Mouse (Mus musculus) forebrain, embryonic 11.5 days (tissue): ENCODE data around the gene Slc35d3. TPM values are rescaled to one million over a fixed set of nuclear protein-coding genes. Genes with fewer than 3 reads are reported as not detected.

Source experiments
- ATAC-seq: fragments of 200-750 bp; cut with Nextera tagmentation; replicated peaks from 2 replicates; pipeline ENCODE4 v1.8.0; 2017; ENCODE audit warnings: moderate TSS enrichment; ENCODE audit not compliant: low FRiP score
- DNase-seq: peaks from one replicate; pipeline ENCODE4 v3.0.0-alpha.2; 2017; ENCODE audit warnings: low spot score
- H3K27ac ChIP-seq: fragments of 300-500 bp; sonication (generic); 2 replicates; pipeline ENCODE4 v1.5.1; 2014; ENCODE audit warnings: low read depth, low read length
- H3K27me3 ChIP-seq: fragments of 300-500 bp; sonication (generic); 2 replicates; pipeline ENCODE4 v1.6.1; 2014; ENCODE audit warnings: mild to moderate bottlenecking, low read length, mixed read lengths; ENCODE audit not compliant: control insufficient read depth, insufficient read depth
- H3K36me3 ChIP-seq: fragments of 300-500 bp; sonication (generic); 2 replicates; pipeline ENCODE4 v1.6.1; 2014; ENCODE audit warnings: mild to moderate bottlenecking, low read length, moderate library complexity, mixed read lengths; ENCODE audit not compliant: control insufficient read depth, insufficient read depth
- H3K4me1 ChIP-seq: fragments of 300-500 bp; sonication (generic); replicated peaks from 2 replicates; pipeline ENCODE4 v1.6.1; 2014; ENCODE audit warnings: low read length, mixed read lengths; ENCODE audit not compliant: control insufficient read depth, insufficient read depth
- H3K4me2 ChIP-seq: fragments of 300-500 bp; sonication (generic); 2 replicates; pipeline ENCODE4 v1.6.1; 2014; ENCODE audit warnings: low read depth, mild to moderate bottlenecking, low read length, moderate library complexity, mixed read lengths; ENCODE audit not compliant: severe bottlenecking
- H3K4me3 ChIP-seq: fragments of 300-500 bp; sonication (generic); 2 replicates; pipeline ENCODE4 v1.5.1; 2014; ENCODE audit warnings: low read depth, low read length
- H3K9ac ChIP-seq: fragments of 300-500 bp; sonication (generic); 2 replicates; pipeline ENCODE4 v1.6.1; 2014; ENCODE audit warnings: low read length
- H3K9me3 ChIP-seq: fragments of 300-500 bp; sonication (generic); 2 replicates; pipeline ENCODE4 v1.6.1; 2016; ENCODE audit warnings: low read length, mixed read lengths; ENCODE audit not compliant: control insufficient read depth
- WGBS: fragments of 180-500 bp; shearing (Covaris S2); extraction: QIAGEN DNeasy Blood & Tissue Kit; methylation state at CpG from one replicate; pipeline ENCODE4 v1.1.7; 2014; 5-methylcytosine and 5-hydroxymethylcytosine counted together
- polyA plus RNA-seq: library from polyadenylated mRNA; unstranded; fragments of >200 nt; fragmentation: Nextera tagmentation; extraction: Ambion mirVana; gene quantifications from 2 replicates; pipeline ENCODE4 v1.2.1, GENCODE M21; 2014

The Slc35d3 gene
- polyA plus RNA-seq, 1 experiment from 2014 or later = 0.52 TPM

DNA sequence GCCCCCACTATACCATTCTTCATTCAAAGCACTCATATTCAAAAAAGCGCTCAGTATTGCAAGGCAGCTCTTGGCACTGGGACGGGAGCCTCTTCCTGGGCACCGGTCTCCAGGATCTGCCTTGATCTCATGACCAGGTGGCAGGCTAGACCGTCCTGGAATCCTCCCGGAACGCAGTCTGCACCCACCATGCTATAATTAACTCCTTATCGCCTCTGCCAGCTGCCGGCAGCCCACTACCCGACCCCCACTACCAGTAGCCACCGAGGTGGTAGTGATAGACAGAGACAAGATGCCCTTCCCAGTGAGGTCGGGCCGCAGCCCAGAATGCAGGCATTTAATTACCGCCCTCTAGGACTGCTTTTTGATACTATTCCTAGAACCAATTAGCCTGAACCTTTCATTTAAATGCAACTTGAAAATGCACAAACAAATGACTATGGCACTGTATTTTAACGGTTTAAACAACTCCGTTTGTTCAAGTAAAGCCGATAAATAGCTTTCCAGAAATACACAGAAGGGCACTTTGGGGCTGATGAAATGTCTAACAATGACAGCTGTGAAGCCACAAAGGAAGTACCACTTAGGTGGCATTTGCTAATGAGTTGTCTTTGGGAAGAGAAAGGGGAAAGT lies 32.4 kb downstream of the Slc35d3 start:
- Histone ChIP-seq H3K9ac (no peak overlapping the region), H3K27me3 (no peaks in the 10 kb centered on the region), H3K9me3 (no peaks in the 10 kb centered on the region), H3K4me1 (no peaks in the 10 kb centered on the region), H3K4me2 (no peak overlapping the region), H3K36me3 (no peaks in the 10 kb centered on the region), H3K4me3 (no peak overlapping the region), H3K27ac (no peak overlapping the region)
- 58% methylated on average over 16 of the region's 16 CpGs for whole genome bisulfite sequencing
- ATAC-seq (no peak), DNase-seq (no peak)

DNA sequence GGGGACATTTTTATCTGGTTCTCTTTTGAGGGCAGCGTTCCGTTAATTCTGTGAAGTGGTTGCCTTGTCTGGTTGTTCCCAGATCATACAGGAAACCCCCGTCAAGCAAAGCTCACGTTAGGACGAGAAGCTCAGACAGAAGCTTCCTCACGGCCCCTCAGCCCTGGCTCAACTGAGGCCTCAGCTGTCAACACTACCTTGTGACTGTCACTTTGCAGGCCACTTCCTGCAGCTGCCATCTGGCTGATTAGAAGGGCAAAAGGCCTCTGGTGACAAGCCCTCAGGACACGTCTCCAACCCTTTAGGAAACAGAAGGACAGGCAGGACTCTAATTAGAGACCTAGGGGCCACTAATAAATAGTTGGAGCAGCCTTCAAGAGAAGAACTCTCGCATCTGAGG lies 35.9 kb downstream of the Slc35d3 start:
- Histone ChIP-seq H3K36me3 (no peaks in the 10 kb centered on the region), H3K27ac (no peak overlapping the region), H3K4me2 (no peak overlapping the region), H3K9ac (no peak overlapping the region), H3K4me1 (no peaks in the 10 kb centered on the region), H3K9me3 (no peaks in the 10 kb centered on the region), H3K4me3 (no peak overlapping the region), H3K27me3 (no peaks in the 10 kb centered on the region)
- WGBS = 62% methylated on average over 8 of the region's 8 CpGs
- DNase-seq = no peak
- no peak for ATAC-seq

DNA sequence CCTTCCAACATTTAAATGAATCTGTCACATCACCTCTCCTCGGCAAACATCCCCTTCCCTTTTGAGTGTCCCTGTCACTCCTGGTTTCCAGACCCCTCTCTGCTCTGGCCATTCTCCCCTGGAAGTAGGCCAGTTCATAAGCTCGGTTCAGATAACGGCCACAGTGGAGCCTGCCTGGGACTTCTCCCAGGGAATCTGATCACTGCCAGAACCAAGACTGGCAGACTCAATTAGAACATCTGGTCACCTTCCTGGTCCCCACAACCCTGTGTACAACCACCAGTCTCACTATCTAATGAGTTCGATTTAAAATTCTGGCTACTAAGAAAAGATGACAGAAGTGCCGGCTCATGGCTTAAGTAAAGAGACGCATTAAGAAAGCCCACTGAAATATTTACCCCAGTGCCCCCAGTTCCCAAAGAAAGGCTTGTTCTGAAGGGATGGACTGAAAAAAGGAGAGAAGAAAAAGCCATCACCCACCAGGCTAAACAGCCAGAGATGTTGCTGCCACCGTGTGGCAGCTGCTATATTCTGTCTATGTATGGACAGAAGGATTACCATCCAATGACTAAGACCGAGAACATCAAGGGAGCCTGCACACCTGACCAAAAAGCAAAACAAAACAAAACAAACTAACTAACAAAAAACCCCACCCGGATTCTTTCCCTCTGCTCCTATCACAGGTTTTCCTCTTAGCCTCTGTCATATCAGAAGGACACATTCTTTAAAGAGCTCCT lies 39.7 kb downstream of the Slc35d3 start:
- H3K36me3 ChIP-seq = no peaks in the 10 kb centered on the region
- H3K27ac ChIP-seq = no peak overlapping the region
- H3K4me1 ChIP-seq = no peaks in the 10 kb centered on the region
- DNase-seq = no peak
- no peak overlapping the region for H3K4me3 ChIP-seq
- H3K9me3 ChIP-seq = no peaks in the 10 kb centered on the region
- no peak for ATAC-seq
- WGBS = 63% methylated on average over 9 of the region's 9 CpGs
- no peak overlapping the region for H3K4me2 ChIP-seq
- H3K9ac ChIP-seq = no peak overlapping the region
- no peaks in the 10 kb centered on the region for H3K27me3 ChIP-seq

DNA sequence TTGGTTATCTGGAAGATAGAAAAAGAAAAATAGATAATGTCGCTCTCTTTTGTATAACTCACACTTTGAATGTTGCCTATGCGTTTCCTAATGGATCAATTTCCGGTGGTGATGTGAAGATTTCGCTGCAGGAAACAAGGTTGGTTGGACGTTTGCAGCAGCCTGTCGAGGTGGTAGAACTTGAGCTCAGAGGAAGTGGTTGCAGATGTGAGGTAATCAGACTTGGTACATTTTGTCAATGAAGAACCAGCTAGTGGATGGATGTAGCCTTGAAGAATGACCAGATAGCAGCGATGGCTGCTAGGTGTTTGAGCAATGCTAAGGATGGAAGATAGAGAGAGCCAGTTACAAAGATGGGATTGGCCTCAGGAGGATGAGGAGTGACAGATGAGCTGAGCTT lies 46.5 kb downstream of the Slc35d3 start:
- H3K27me3 ChIP-seq = no peaks in the 10 kb centered on the region
- H3K9me3 ChIP-seq = no peaks in the 10 kb centered on the region
- no peak overlapping the region for H3K9ac ChIP-seq
- H3K4me3 ChIP-seq = no peak overlapping the region
- H3K27ac ChIP-seq = no peak overlapping the region
- ATAC-seq (no peak), DNase-seq (no peak)
- no peaks in the 10 kb centered on the region for H3K36me3 ChIP-seq
- no peak overlapping the region for H3K4me2 ChIP-seq
- H3K4me1 ChIP-seq = no peaks in the 10 kb centered on the region
- 81% methylated on average over 7 of the region's 7 CpGs for WGBS

DNA sequence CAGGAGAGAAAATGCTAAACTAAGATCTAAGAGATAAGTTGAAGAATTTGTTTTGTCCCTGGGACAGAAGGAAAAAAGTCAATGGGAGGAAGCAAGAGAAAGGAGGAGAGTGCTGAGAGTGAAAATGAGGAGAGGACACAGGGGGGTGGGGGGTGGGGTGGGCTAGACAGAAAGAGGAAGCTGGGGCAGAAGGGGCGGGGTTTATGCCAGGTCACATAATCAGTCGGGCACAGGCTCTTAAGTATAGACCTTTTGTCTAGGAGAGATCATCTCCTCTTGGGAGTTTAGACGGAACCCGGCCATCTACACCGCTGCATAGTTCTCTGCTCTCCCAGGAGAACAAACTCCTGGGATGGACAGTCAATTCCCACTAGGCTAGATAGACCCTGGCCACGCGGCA lies 48.3 kb downstream of the Slc35d3 start:
- Histone ChIP-seq H3K36me3 (no peaks in the 10 kb centered on the region), H3K4me3 (no peak overlapping the region), H3K27ac (no peak overlapping the region), H3K4me2 (no peak overlapping the region), H3K4me1 (no peaks in the 10 kb centered on the region), H3K9me3 (no peaks in the 10 kb centered on the region), H3K9ac (no peak overlapping the region), H3K27me3 (no peaks in the 10 kb centered on the region)
- DNase-seq = no peak
- ATAC-seq = no peak
- WGBS = 88% methylated on average over 7 of the region's 7 CpGs

Other genes starting within 250 kb of the Slc35d3 start
- gene Il22ra2, start 229.5 kb downstream of the Slc35d3 start, polyA plus RNA-seq = not detected in 2 replicates
- not detected in 2 replicates for gene Il20ra, start 138.9 kb downstream of the Slc35d3 start, polyA plus RNA-seq
- gene Pex7, start 56.2 kb upstream of the Slc35d3 start, polyA plus RNA-seq = 27.2 and 28.0 TPM in 2 replicates
- gene Map3k5, start 83.0 kb upstream of the Slc35d3 start, polyA plus RNA-seq = 0.49 and 0.80 TPM in 2 replicates